ENCODE assay signal across 8 mouse cellular contexts in genomic region chr5:115614948-115615347, GRCm38 (mm10). TPM values are rescaled to one million over a fixed set of nuclear protein-coding genes. Genes with fewer than 3 reads are reported as not detected.
A peak's percentile ranks its signal among the peaks of the same experiment; 100 is the strongest.
DNase-seq lines count a peak whose midpoint lies in the region; ATAC-seq and TF ChIP-seq lines count a peak whose summit lies in the region.
"Had no signal": no experiment of that assay in that cellular context is flagged by ENCODE, and none has a peak within 500 bp of the region (broad histone marks: within the 10 kb centered on the region; RNA-seq: fewer than 3 reads in every experiment).

No protein-coding gene starts in this region.

- peak; percentile 37 for TF ChIP-seq CTCF in cortical plate, adult 2 months (IDR thresholded peaks at IDR 0.05; ENCODE audit: extremely low read depth, insufficient read depth, low read length)
- TF ChIP-seq CTCF in midbrain, postnatal 0 days (IDR thresholded peaks at IDR 0.05), result peak; percentile 53

- peaks cover 95% of the 10 kb centered on the region for H3K36me3 ChIP-seq in midbrain, postnatal 0 days (ENCODE audit: insufficient read depth, low read length)

- H3K9me3 ChIP-seq in midbrain, postnatal 0 days (ENCODE audit: low read length), result no peaks in the 10 kb centered on the region
- H3K9me3 ChIP-seq: neural tube, embryonic 12.5 days had no signal

- intact Hi-C loops in left cerebral cortex, postnatal 4 days (cut with DNase I), result no loop called here
- intact Hi-C loops in heart, postnatal 36 days (cut with DNase I), result no loop called here

- peak; percentile 29 for DNase-seq in left cerebral cortex, postnatal 4 days
- no peak for DNase-seq in left cerebral cortex, adult 9 months (ENCODE audit: low spot score in 2 of 2)
- peak; percentile 24 for DNase-seq in Muller cell, postnatal 12 days (ENCODE audit: inconsistent ontology term)
- DNase-seq in heart, postnatal 36 days, result peak; percentile 54 to 68
- no peak for DNase-seq in midbrain, postnatal 0 days (ENCODE audit: low spot score)
- DNase-seq in urinary bladder, adult 18-20 months (ENCODE audit: low spot score in 2 of 2), result no peak

- no peak overlapping the region for H3K9ac ChIP-seq in midbrain, postnatal 0 days (replicated peaks; ENCODE audit: low read length, poor library complexity, severe bottlenecking)
- H3K9ac ChIP-seq: neural tube, embryonic 12.5 days had no signal

- no peak for TF ChIP-seq POLR2A in cortical plate, adult 2 months (IDR thresholded peaks at IDR 0.05; ENCODE audit: extremely low read depth, insufficient read depth, low read length)

- H3K4me3 ChIP-seq in cortical plate, adult 2 months (ENCODE audit: insufficient read depth, low read length), result no peak overlapping the region
- H3K4me3 ChIP-seq in midbrain, postnatal 0 days (ENCODE audit: low read depth, low read length), result no peak overlapping the region
- H3K4me3 ChIP-seq: neural tube, embryonic 12.5 days had no signal

- H3K27ac ChIP-seq in cortical plate, adult 2 months (ENCODE audit: insufficient read depth, low read length), result no peak overlapping the region
- no peak overlapping the region for H3K27ac ChIP-seq in midbrain, postnatal 0 days (ENCODE audit: low read depth, low read length)
- H3K27ac ChIP-seq: neural tube, embryonic 12.5 days had no signal

- H3K4me1 ChIP-seq in cortical plate, adult 2 months (ENCODE audit: control insufficient read depth, insufficient read depth, low read length), result no peaks in the 10 kb centered on the region; the same call in 1 of the 2 replicates
- no peaks in the 10 kb centered on the region for H3K4me1 ChIP-seq in midbrain, postnatal 0 days (ENCODE audit: insufficient read depth, low read length)
- H3K4me1 ChIP-seq: neural tube, embryonic 12.5 days had no signal

- H3K27me3 ChIP-seq in midbrain, postnatal 0 days (ENCODE audit: insufficient read depth, low read length), result no peaks in the 10 kb centered on the region
- H3K27me3 ChIP-seq: neural tube, embryonic 12.5 days had no signal

- WGBS in midbrain, postnatal 0 days, result 73% methylated on average over 7 of the region's 7 CpGs

- ATAC-seq in midbrain, postnatal 0 days (ENCODE audit: low FRiP score), result no peak

- H3K4me2 ChIP-seq in midbrain, postnatal 0 days (ENCODE audit: low read depth, low read length, poor library complexity, severe bottlenecking), result no peak overlapping the region
- H3K4me2 ChIP-seq: neural tube, embryonic 12.5 days had no signal

RNA-seq across cellular contexts. Expression of gene Rab35, which starts 16.8 kb away (rescaled TPM):
- 10 to 100 TPM; 93.8 to 97.7 TPM for total RNA-seq in left cerebral cortex, postnatal 4 days (2021)
- polyA plus RNA-seq in cortical plate, adult 2 months (2012; rRNA removed), result 90.8 and 104 TPM in 2 replicates
- total RNA-seq in heart, postnatal 36 days (2021), result 10 to 100 TPM; 43.1 to 46.3 TPM
- total RNA-seq in midbrain, postnatal 0 days (2014; rRNA removed), result 97.4 and 99.0 TPM in 2 replicates
- 23.0 and 24.5 TPM in 2 replicates for polyA plus RNA-seq in midbrain, postnatal 0 days (2015; fragmentation: Nextera tagmentation; extraction: Ambion mirVana)

RNA-seq across cellular contexts. Expression of gene Gcn1l1, which starts 49.9 kb away (rescaled TPM):
- total RNA-seq in left cerebral cortex, postnatal 4 days (2021), result 10 to 100 TPM; 85.8 to 87.0 TPM
- polyA plus RNA-seq in cortical plate, adult 2 months (2012; rRNA removed), result 36.0 and 38.2 TPM in 2 replicates
- total RNA-seq in heart, postnatal 36 days (2021), result 10 to 100 TPM; 43.1 to 49.5 TPM
- 72.9 and 75.1 TPM in 2 replicates for total RNA-seq in midbrain, postnatal 0 days (2014; rRNA removed)
- 24.7 and 26.6 TPM in 2 replicates for polyA plus RNA-seq in midbrain, postnatal 0 days (2015; fragmentation: Nextera tagmentation; extraction: Ambion mirVana)

RNA-seq across cellular contexts. Expression of gene Rplp0, which starts 55.7 kb away (rescaled TPM):
- total RNA-seq in left cerebral cortex, postnatal 4 days (2021), result 100 to 1,000 TPM; 657 to 680 TPM
- polyA plus RNA-seq in cortical plate, adult 2 months (2012; rRNA removed), result 493 and 494 TPM in 2 replicates
- 100 to 1,000 TPM; 650 to 668 TPM for total RNA-seq in heart, postnatal 36 days (2021)
- total RNA-seq in midbrain, postnatal 0 days (2014; rRNA removed), result 1,612 and 1,828 TPM in 2 replicates
- 779 and 814 TPM in 2 replicates for polyA plus RNA-seq in midbrain, postnatal 0 days (2015; fragmentation: Nextera tagmentation; extraction: Ambion mirVana)

Comparison
In these comparisons a context has a peak if more than half of its experiments do, and no peak if none do; other contexts are left out.
1. DNase-seq: peak in left cerebral cortex, postnatal 4 days (single experiment), Muller cell, postnatal 12 days (single experiment) and heart, postnatal 36 days (2 of 2); none in left cerebral cortex, adult 9 months (0 of 2), midbrain, postnatal 0 days (single experiment) and urinary bladder, adult 18-20 months (0 of 2).